Mouse (Mus musculus) layer of hippocampus, postnatal 14 days (tissue): ENCODE data around the gene BC004004. TPM values are rescaled to one million over a fixed set of nuclear protein-coding genes. Genes with fewer than 3 reads are reported as not detected.
A peak's percentile ranks its signal among the peaks of the same experiment; 100 is the strongest.
"Not testable (repeated sequence)": the region's sequence is repeated elsewhere in the genome, so short reads cannot be mapped to it uniquely, and the experiment has no call there.

ENCODE experiments used
- DNase-seq, 2 experiments: peaks; one replicate each; pipeline ENCODE4 v3.0.0; 2021 to 2022; ENCODE audit warnings: low spot score in 2 of 2, mixed read lengths in 1 of 2
- total RNA-seq, 2 experiments: library from RNA; stranded (reverse); gene quantifications; 2 replicates each; pipeline ENCODE4 v1.2.3; 2021

BC004004 gene
- total RNA-seq, 2 experiments from 2014 or later: 88.1 to 93.8 TPM

- DNase-seq: no peak
Measured at GRCm38 (mm10) chr17:29343241-29343640, 74.7 kb downstream of the BC004004 start.

GRCm38 (mm10) chr17:29345272-29345671 lies 76.7 kb downstream of the BC004004 start:
- DNase-seq: no peak

- DNase-seq: peak; percentile 72
Measured at GRCm38 (mm10) chr17:29346496-29347125, 78.0 kb downstream of the BC004004 start.

GRCm38 (mm10) chr17:29347126-29347644 lies 78.6 kb downstream of the BC004004 start:
- DNase-seq: no peak

- peak; percentile 95 to 97 for DNase-seq
Measured at GRCm38 (mm10) chr17:29347645-29348256, 79.2 kb downstream of the BC004004 start, which contains the start of gene Mtch1. Mtch1 (minus strand) TSS chr17:29347934.

GRCm38 (mm10) chr17:29348996-29349395 lies 80.4 kb downstream of the BC004004 start:
- no peak for DNase-seq

- DNase-seq: not testable (repeated sequence)
Measured at GRCm38 (mm10) chr17:29351056-29351455, 82.5 kb downstream of the BC004004 start.

GRCm38 (mm10) chr17:29355461-29355840 lies 86.9 kb downstream of the BC004004 start:
- no peak for DNase-seq

- DNase-seq: peak in 1 of 2 experiments; percentile 48
Measured at GRCm38 (mm10) chr17:29355841-29356478, 87.4 kb downstream of the BC004004 start.

GRCm38 (mm10) chr17:29356479-29356856 lies 87.9 kb downstream of the BC004004 start:
- peak; percentile 54 to 60 for DNase-seq

GRCm38 (mm10) chr17:29356882-29357281 lies 88.3 kb downstream of the BC004004 start:
- DNase-seq: no peak

- no peak for DNase-seq
Measured at GRCm38 (mm10) chr17:29358928-29359327, 90.3 kb downstream of the BC004004 start.

- no peak for DNase-seq
Measured at GRCm38 (mm10) chr17:29360761-29361221, 92.2 kb downstream of the BC004004 start, which contains the start of gene Fgd2. Fgd2 (plus strand) TSS chr17:29360914.

GRCm38 (mm10) chr17:29361982-29362691 lies 93.5 kb downstream of the BC004004 start:
- no peak for DNase-seq

GRCm38 (mm10) chr17:29363109-29363508 lies 94.5 kb downstream of the BC004004 start:
- no peak for DNase-seq

Other genes with a start within 250 kb of the BC004004 start
- gene Srsf3, start 236.2 kb upstream of the BC004004 start, total RNA-seq: 100 to 1,000 TPM; 127 to 160 TPM
- 10 to 100 TPM; 24.9 to 26.0 TPM for gene Cdkn1a, start 177.8 kb upstream of the BC004004 start, total RNA-seq
- gene Rab44, start 154.6 kb upstream of the BC004004 start, total RNA-seq: under 1 TPM; 0.12 to 0.26 TPM
- gene Cpne5, start 30.6 kb upstream of the BC004004 start, total RNA-seq: 10 to 100 TPM; 42.5 to 48.4 TPM
- gene Ppil1, start 4.6 kb upstream of the BC004004 start, total RNA-seq: 10 to 100 TPM; 17.3 to 18.1 TPM
- gene Pi16, start 48.9 kb downstream of the BC004004 start, total RNA-seq: 1 to 10 TPM; 1.6 to 1.9 TPM
- 100 to 1,000 TPM; 525 to 527 TPM for gene Mtch1, start 79.1 kb downstream of the BC004004 start, total RNA-seq
- gene Fgd2, start 92.1 kb downstream of the BC004004 start, total RNA-seq: 1 to 10 TPM; 5.6 to 9.0 TPM
- 1 to 10 TPM; 3.1 to 6.0 TPM for gene Pim1, start 222.0 kb downstream of the BC004004 start, total RNA-seq